Mouse (Mus musculus) spleen, embryonic (tissue): ENCODE results near the gene 4933415A04Rik.

ENCODE experiments used
- CTCF ChIA-PET: fragments of 350-600 bp; sonication (Branson Sonifier 250); formaldehyde crosslinking; loops from one replicate; lab custom pipeline; 2022; lab: Charles Lee

4933415A04Rik gene

GRCm38 (mm10) chr11:43626927-43627645, 40.2 kb downstream of the 4933415A04Rik start:
- CTCF ChIA-PET, result no interaction called here

- CTCF ChIA-PET, result no interaction called here
These were observed 44.8 kb downstream of the 4933415A04Rik start for GRCm38 (mm10) chr11:43631645-43632044.

- CTCF ChIA-PET, result no interaction called here
These were observed 45.7 kb downstream of the 4933415A04Rik start for GRCm38 (mm10) chr11:43632566-43632965.

GRCm38 (mm10) chr11:43633165-43633564, 46.3 kb downstream of the 4933415A04Rik start:
- CTCF ChIA-PET, result no interaction called here

- CTCF ChIA-PET, result no interaction called here
These were observed 47.0 kb downstream of the 4933415A04Rik start for GRCm38 (mm10) chr11:43633658-43634401.

- CTCF ChIA-PET, result no interaction called here
These were observed 49.9 kb downstream of the 4933415A04Rik start for GRCm38 (mm10) chr11:43636761-43637160.

- CTCF ChIA-PET, result no interaction called here
These were observed 51.6 kb downstream of the 4933415A04Rik start for GRCm38 (mm10) chr11:43638486-43638885.
